Mouse (Mus musculus) naive thymus-derived CD4-positive, alpha-beta T cell, adult 2 months (primary cell): ENCODE measurements around the gene Gm49392.
"Not testable (repeated sequence)": the region's sequence is repeated elsewhere in the genome, so short reads cannot be mapped to it uniquely, and the experiment has no call there.

ENCODE experiments used
- DNase-seq: peaks from one replicate; pipeline ENCODE4 v3.0.0-alpha.2; 2011; ENCODE audit warnings: low read depth

The Gm49392 gene

GRCm38 (mm10) chr13:60896794-60897193 is at the start of gene Gm49392:
Gm49392 (minus strand) TSS chr13:60896894.
- DNase-seq: not testable (repeated sequence)

DNA sequence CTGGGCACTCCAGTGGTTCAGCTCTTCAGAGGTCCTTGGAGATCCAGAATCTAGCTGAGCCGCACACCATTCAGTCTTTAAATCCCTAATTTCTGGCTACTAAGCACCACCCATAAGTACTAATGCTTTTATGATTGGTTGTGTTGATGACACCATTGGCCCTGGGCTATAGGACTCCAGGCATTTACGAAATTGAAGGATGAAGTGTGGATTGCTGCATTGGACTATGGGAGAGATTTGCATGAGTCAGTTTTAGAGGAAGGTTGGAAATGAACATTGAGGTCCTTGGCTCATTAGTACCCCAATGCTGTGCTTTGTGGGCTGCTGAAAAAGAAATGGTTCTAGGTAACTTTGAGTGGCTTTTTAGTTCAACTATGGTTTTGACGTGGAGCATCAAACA is 45.2 kb upstream of the Gm49392 start, which contains the start of gene Tpbpa:
Gene Tpbpa (minus strand): TSS at position 101 of the 400 bp plus-strand sequence.
- not testable (repeated sequence) for DNase-seq

DNA sequence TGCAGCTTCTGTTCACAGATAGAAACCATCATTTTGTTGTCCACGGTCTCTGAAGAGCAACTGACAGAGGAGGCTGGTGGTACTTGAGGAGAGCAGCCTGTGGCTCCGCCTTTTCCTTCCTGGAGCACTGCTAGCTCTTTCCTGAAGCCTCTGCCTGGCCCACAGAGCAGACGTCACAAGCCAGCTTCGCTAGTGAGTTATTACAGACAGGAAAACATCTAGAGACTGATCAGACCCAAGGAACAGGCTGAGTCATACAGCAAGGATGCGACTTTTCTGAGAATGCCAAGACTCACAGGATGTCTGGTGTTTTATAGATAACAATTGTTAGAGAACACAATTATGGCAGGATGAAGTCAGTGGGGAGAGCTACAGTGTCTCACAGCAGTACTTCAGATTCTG is 39.8 kb upstream of the Gm49392 start, which contains the start of the genes Gm49391 and Ctla2a:
Gene Gm49391 (minus strand): TSS at position 72 of the 402 bp plus-strand sequence.
Gene Ctla2a (minus strand): TSS at position 126 of the 402 bp plus-strand sequence.
- DNase-seq: peak; percentile 70

DNA sequence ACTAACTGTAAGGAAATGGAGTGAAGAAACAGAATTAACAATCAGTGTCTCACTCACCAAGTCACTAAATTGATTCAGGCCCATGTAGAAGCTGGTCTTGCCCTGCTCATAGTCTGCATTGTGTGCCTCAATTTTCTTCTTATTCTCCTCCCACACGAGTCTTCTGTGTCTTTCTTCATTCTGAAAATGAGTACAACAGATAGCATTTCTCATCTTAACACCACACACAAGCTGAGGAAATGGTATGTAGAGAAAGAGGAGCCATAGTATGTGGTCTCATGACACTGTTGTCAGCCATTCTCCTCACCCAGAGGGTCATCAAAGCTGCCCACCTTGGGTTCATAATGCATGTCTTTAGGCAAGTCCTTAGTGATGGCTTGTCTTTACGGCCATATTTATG is 38.8 kb upstream of the Gm49392 start, which contains the start of gene Gm49393:
Gene Gm49393 (minus strand): TSS at position 101 of the 400 bp plus-strand sequence.
- not testable (repeated sequence) for DNase-seq

- DNase-seq: not testable (repeated sequence)
Observed at GRCm38 (mm10) chr13:60904780-60905179, 8.1 kb upstream of the Gm49392 start, which contains the start of gene Tpbpb. Tpbpb (minus strand) TSS chr13:60904880.

DNA sequence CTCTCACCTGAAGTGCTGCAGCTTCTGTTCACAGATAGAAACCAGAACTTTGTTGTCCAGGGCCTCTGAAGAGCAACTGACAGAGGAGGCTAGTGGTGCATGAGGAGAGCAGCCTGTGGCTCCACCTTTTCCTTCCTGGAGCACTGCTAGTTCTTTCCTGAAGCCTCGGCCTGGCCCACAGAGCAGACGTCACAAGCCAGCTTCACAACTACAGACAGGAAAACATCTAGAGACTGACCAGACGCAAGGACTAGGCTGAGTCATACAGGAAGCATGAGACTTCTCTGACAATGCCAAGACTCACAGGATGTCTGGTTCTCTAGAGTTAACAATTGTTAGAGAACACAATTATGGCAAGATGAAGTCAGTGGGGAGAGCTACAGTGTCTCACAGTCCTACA is 634 bp upstream of the Gm49392 start, which contains the start of gene Ctla2b:
Gene Ctla2b (minus strand): TSS at position 120 of the 400 bp plus-strand sequence.
- DNase-seq: peak; percentile 53

DNA sequence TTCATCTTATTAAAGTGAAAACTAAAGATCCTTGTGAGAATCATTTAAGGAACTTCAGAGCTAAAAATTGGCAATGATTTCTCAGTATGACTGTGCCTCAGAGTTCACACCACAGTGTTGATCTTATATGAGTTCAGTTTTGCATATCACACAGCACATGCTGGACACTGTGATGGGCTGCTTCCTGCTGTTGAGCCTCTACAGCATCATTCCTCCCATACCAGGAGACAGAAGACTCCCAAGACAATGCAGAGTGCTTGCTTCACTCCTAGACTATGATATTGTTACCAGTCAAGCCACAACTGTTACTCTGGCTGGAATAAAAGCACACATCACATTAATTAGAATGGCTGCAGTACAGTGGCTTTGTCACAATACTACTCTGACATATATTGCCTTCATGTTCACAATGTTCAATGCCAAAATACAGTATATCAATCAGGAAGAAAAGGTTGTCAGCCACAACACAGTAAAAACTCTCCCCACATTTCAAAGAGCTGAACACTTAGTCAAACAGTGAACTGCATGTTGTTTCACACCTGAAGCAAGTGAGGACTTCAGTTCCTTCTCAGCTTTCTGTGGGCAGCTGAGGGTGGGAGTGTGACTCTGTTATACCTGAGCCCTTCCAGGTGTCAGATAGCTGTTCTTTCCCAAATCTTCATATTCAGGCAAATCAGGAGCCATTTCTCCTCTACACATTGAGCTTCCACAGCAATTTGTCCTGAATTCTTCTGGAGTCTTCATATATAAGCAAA is 1.1 kb downstream of the Gm49392 start:
- no peak for DNase-seq

GRCm38 (mm10) chr13:60892301-60892700 is 4.4 kb downstream of the Gm49392 start:
- DNase-seq: no peak

- DNase-seq: no peak
Observed at GRCm38 (mm10) chr13:60864281-60864680, 32.4 kb downstream of the Gm49392 start, which contains the start of gene 4930486L24Rik. 4930486L24Rik (minus strand) TSS chr13:60864475.

- DNase-seq: peak; percentile 85
Observed at GRCm38 (mm10) chr13:60848241-60849120, 48.2 kb downstream of the Gm49392 start.

- DNase-seq: no peak
Observed at GRCm38 (mm10) chr13:60843153-60843552, 53.5 kb downstream of the Gm49392 start.

DNA sequence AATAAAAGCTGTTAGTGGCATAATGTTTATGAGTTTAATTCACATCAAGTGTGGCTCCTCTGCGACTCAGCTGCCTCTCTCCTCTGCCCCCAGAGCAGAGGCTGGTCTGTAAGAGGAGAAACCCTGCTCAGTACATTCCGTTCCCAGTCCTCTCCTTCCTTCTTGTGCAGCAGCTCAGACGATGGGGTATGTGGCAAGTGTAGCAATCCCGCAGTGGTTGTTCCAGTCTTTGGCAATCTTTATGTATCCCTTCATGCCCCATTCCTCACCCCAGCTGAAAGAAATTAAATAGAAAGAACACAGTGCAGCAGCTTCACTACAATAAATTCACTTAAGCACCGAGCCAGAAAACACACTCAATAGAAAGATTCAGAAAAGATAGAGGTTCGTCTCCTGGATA is 54.0 kb downstream of the Gm49392 start:
- DNase-seq: peak; percentile 68

DNA sequence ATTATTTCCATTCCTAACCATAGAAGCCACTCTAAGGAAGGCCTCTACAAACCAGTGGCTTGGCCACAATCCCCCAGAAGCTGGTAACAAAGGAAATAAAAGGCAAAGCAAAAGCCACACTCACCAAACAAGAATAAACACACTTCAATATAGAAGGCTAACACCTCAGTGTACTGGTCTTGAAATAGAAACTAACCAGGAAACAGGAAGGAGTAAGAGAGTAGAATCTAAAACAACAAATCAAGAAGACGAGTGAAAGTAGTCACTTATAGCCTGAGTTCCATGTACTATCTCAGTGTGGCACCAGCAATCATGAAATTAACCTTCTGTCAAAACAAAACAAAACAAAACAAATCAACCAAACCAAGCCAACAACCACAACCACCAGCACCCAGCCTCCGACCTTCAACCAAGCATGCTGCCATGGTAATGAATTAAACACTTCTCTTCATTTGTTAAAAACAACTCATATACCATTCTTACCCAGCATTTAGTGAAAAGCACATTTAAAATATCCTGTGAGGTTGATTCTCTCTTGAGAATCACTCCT is 57.3 kb downstream of the Gm49392 start:
- peak; percentile 65 for DNase-seq

- DNase-seq: peak; percentile 79
Observed at GRCm38 (mm10) chr13:60826052-60826451, 70.6 kb downstream of the Gm49392 start.

- no peak for DNase-seq
Observed at GRCm38 (mm10) chr13:60820486-60821175, 76.1 kb downstream of the Gm49392 start.

DNA sequence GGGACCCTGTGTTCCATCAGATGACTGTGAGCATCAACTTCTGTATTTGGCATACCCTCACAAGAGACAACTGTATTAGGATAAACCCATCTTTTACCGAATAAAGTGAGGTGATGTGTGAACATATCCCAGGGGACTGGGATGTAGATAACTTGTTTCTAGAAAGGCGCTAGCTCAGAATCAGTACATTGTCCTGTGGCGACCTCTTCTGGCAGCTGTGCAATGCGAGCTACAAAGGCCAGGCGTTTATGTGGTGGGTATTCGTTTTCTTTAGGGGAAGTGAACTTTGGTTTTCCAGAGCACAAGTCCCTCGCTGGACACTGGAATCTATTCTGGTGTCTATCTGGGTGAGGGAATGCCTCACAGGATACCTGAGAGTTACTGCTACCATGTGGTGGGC is 77.2 kb downstream of the Gm49392 start:
- peak; percentile 41 for DNase-seq

DNA sequence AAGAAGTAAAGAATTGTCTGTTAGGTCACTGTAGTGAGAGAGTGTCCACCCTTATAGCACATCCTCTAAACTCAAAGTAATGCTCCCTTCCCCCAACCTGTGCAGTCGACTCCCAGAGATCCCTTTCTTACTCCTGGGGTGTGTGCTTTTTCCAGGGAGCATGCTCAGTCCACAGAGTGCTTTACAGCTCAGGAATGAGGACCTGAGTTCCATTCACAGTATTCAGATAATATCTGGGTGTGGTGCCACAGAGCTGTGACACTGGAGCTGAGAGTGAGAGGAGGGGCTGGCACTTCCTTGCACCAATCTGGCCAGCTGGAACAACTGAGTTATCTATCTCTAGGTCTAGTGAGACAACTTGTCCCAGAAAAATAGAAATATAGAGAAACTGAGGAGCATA is 83.0 kb downstream of the Gm49392 start:
- no peak for DNase-seq

GRCm38 (mm10) chr13:60812768-60813167 is 83.9 kb downstream of the Gm49392 start:
- DNase-seq: no peak

GRCm38 (mm10) chr13:60809690-60810089 is 87.0 kb downstream of the Gm49392 start:
- DNase-seq: no peak

DNA sequence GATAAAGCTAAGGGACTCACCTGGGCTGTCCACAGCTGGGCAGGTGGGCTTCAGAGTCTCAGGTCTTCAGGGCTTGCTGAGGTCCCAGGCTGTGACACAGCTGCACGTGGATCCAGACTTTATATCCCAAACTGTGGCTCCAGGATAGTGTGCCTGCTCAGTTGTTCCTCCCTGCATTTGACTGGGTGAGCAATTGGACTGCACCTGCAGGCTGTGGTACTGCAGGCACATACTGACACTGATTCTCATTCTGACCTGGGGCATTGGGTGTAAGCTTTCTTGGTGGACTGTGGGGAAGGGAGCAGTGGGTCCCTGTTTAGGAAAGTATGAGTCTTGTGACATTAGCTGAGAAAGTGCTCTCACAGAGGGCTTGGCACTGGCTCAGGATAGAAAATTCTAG is 93.9 kb downstream of the Gm49392 start, which contains the start of gene Ctsll3:
Gene Ctsll3 (minus strand): TSS at position 101 of the 400 bp plus-strand sequence.
- DNase-seq: no peak
